Mouse (Mus musculus) cerebellum, adult 2 months (tissue): Measurements from ENCODE around the gene Ogfod2. TPM values are rescaled to one million over a fixed set of nuclear protein-coding genes. Genes with fewer than 3 reads are reported as not detected.

Source experiments
- DNase-seq, 2 experiments: peaks; one replicate each; pipeline ENCODE4 v3.0.0; 2021
- H3K27ac ChIP-seq: fragments of 200-500 bp; 2 replicates; pipeline ENCODE4 v1.5.1; 2012; ENCODE audit warnings: low read length, control low read depth, inconsistent platforms; ENCODE audit not compliant: insufficient read depth
- H3K27me3 ChIP-seq: fragments of 200-500 bp; 2 replicates; pipeline ENCODE4 v1.6.1; 2012; ENCODE audit warnings: inconsistent platforms, mild to moderate bottlenecking, low read length, moderate library complexity; ENCODE audit not compliant: control insufficient read depth, insufficient read depth
- H3K4me1 ChIP-seq: fragments of 200-500 bp; 2 replicates; pipeline ENCODE4 v1.6.1; 2011; ENCODE audit warnings: low read length; ENCODE audit not compliant: control insufficient read depth, insufficient read depth
- H3K4me3 ChIP-seq: fragments of 200-500 bp; replicated peaks from 2 replicates; pipeline ENCODE3; 2011; ENCODE audit warnings: mild to moderate bottlenecking, low read depth, low read length, control low read depth; ENCODE audit not compliant: insufficient read depth
- CTCF ChIP-seq: fragments of 200-500 bp; IDR thresholded peaks from 2 replicates; pipeline ENCODE4 v1.5.1; 2011; ENCODE audit warnings: low read depth, mild to moderate bottlenecking, control low read depth, low read length, moderate library complexity, borderline replicate concordance; ENCODE audit not compliant: insufficient read depth
- POLR2A ChIP-seq: fragments of 200-500 bp; IDR thresholded peaks from 2 replicates; pipeline ENCODE4 v1.6.1; 2011; ENCODE audit warnings: low read length, control low read depth, borderline replicate concordance; ENCODE audit not compliant: insufficient read depth
- WGBS: fragments of 180-500 bp; shearing (Covaris S2); methylation state at CpG from one replicate; pipeline ENCODE4 v1.1.7; 2018; 5-methylcytosine and 5-hydroxymethylcytosine counted together
- polyA plus RNA-seq: library from polyadenylated mRNA; depleted of rRNA; stranded (reverse); fragments of >200 nt; gene quantifications from 2 replicates; pipeline ENCODE4 v1.2.3, GENCODE M21; 2012; rRNA removed

Gene Ogfod2
- polyA plus RNA-seq = 47.2 and 52.7 TPM in 2 replicates

DNA sequence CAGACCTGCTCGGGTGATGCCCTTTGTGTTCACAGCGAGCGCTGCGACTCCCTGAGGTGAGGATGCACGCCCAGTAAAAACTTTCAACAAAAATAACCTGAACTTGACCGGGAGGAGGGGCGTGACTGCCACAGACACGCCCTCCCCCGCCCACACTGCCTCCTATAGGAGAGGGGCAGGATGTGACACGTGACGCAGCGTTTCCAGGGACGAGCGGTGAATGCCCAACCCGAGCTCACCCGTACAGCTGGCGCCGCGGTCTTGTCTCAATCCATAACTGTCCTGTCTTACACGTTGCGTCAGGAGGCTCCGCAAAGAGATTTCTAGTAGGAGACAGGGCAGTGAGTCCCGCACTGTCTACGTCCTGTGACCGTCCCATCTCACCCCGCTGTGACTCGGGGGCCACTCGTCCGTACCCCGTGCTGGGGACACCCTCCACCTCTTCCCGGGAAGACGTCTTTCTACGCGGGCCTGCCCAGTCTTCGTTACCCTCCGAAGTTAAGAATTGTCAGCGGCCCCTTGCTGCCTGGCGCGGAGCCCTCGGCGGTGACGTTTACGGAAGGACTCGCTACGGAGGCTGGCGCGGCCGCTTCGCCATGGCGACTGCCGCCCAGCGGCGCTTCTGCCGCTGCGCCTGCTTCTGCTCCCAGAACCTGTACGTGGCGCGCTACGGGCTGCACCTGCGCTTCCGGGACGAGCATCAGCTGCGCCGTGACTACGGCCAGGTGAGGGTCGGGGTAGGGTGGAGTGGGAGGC lies at the start of gene Ogfod2:
Gene Ogfod2 (plus strand): TSS at position 556 of the 756 bp plus-strand sequence.
- TF ChIP-seq CTCF (peak; percentile 25; the same call in 1 of the 2 replicates), POLR2A (peak; percentile 51; the same call in 1 of the 2 replicates)
- DNase-seq = peak; percentile 94 to 98
- under 1% methylated on average over 66 of the region's 66 CpGs for WGBS

DNA sequence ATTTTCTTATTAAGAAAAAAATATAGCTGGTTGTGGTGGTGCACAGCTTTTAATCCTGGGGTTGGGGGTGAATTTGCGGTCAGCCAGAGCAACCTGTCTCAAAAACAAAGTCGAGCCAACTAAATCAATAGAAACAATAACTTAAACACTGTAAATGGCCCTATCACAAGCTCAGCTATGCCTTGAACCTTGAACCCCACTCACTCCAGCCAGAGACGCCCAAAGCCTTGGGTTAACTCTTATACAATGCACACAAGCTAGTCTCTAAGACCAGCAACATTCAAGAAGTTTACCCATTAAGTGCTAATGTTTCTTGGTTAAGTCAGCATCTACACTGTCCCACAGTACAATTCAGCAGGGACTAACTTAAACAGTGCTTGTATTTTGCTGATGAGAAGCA lies 42.4 kb upstream of the Ogfod2 start:
- WGBS = 92% methylated on average over 3 of the region's 3 CpGs
- no peak overlapping the region for H3K4me3 ChIP-seq
- H3K27me3 ChIP-seq = no peaks in the 10 kb centered on the region
- TF ChIP-seq CTCF (no peak), POLR2A (no peak)
- no peak overlapping the region for H3K27ac ChIP-seq
- DNase-seq = no peak
- peaks cover 6% of the 10 kb centered on the region for H3K4me1 ChIP-seq

More for the DNA sequence above, at the start of gene Ogfod2:
- Histone ChIP-seq H3K4me1 (peaks cover 3% of the 10 kb centered on the region; the same call in 1 of the 2 replicates), H3K27ac (peak within 1 kb of the TSS; percentile 91), H3K4me3 (peak within 1 kb of the TSS; percentile 78), H3K27me3 (no peaks in the 10 kb centered on the region)

GRCm38 (mm10) chr5:124073682-124074081 lies 38.4 kb upstream of the Ogfod2 start:
- DNase-seq = no peak
- no peaks in the 10 kb centered on the region for H3K27me3 ChIP-seq
- no peak for TF ChIP-seq CTCF
- TF ChIP-seq POLR2A = no peak
- H3K27ac ChIP-seq = no peak overlapping the region
- H3K4me1 ChIP-seq = peaks cover 13% of the 10 kb centered on the region
- WGBS = 59% methylated on average over 9 of the region's 9 CpGs
- H3K4me3 ChIP-seq = no peak overlapping the region

DNA sequence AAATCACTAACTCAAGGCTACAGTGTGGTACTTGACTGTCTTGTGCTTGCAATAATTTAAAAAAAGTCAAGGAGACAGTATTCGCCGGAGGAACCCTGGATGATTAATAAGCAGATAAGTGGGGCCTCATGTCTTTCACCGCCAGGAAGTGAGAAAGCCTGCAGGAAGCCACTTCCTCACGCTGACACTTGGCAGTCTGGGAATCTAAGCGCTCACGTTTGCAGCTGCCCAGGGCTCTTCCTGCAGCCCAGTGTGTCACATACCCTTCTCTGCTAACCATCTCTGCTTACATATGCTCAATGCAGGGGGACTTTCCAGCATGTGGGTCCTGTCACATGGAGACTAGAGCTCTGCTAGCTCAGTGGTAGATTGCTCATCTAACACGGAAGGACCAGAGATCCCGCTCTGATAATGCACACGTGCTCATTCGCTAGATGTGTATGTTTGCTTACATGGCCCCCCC lies 37.2 kb upstream of the Ogfod2 start:
- WGBS = 55% methylated on average over 10 of the region's 10 CpGs
- Histone ChIP-seq H3K4me1 (peaks cover 21% of the 10 kb centered on the region), H3K27ac (no peak overlapping the region), H3K27me3 (no peaks in the 10 kb centered on the region), H3K4me3 (no peak overlapping the region)
- no peak for DNase-seq
- TF ChIP-seq CTCF = no peak
- TF ChIP-seq POLR2A = no peak

DNA sequence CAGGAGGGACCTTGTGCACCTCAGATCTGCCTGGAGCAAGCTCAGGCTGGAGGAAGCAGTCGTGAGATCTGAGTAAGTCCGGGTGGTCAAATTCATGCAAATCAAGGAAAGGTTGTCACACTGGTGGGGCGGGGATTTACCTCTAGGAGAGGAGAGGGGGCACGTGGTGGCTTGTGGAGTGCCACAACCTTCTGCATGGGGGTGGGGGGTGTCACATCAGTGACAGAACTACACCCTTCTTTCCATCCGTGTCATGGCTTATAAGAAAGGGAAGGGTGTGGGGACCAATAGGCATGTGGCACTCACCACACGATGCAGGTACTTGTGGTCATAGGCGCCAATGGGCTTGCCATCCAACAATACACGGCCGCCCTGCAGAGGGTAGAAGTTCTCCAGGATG lies 36.4 kb upstream of the Ogfod2 start:
- H3K27me3 ChIP-seq = no peaks in the 10 kb centered on the region
- no peak overlapping the region for H3K27ac ChIP-seq
- no peak for TF ChIP-seq POLR2A
- no peak for TF ChIP-seq CTCF
- H3K4me1 ChIP-seq = peaks cover 21% of the 10 kb centered on the region
- WGBS = 79% methylated on average over 9 of the region's 9 CpGs
- no peak overlapping the region for H3K4me3 ChIP-seq
- DNase-seq = no peak

DNA sequence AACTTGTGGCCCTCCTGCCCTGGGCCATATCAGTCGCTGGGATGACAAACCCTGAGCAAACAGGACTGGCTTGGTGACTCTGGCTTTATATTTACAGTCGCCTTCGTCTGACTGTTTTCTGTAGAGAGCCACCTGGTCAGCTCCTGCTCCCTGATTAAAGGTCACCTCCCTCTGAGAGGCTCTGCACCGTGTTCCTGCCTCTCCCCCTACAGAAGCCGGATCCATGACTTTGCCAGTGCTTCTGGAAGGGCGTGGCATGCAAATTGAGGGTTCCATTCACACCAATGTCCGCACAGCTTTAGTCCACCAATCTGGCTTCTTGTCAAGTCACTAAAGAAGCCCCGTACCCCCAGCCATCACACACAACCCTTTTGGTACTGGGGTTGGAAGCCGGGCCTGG lies 35.5 kb upstream of the Ogfod2 start:
- DNase-seq = no peak
- H3K27ac ChIP-seq = no peak overlapping the region
- no peaks in the 10 kb centered on the region for H3K27me3 ChIP-seq
- H3K4me3 ChIP-seq = no peak overlapping the region
- WGBS = 43% methylated on average over 9 of the region's 9 CpGs
- H3K4me1 ChIP-seq = peaks cover 21% of the 10 kb centered on the region
- TF ChIP-seq CTCF (no peak), POLR2A (no peak)

GRCm38 (mm10) chr5:124077241-124077640 lies 34.9 kb upstream of the Ogfod2 start:
- Histone ChIP-seq H3K4me3 (no peak overlapping the region), H3K27ac (no peak overlapping the region), H3K4me1 (peaks cover 16% of the 10 kb centered on the region), H3K27me3 (no peaks in the 10 kb centered on the region)
- WGBS = 75% methylated on average over 13 of the region's 13 CpGs
- DNase-seq = no peak
- TF ChIP-seq POLR2A (no peak), CTCF (no peak)

- TF ChIP-seq POLR2A = no peak
- TF ChIP-seq CTCF = no peak
- 63% methylated on average over 6 of the region's 6 CpGs for WGBS
These were observed 34.1 kb upstream of the Ogfod2 start for GRCm38 (mm10) chr5:124077856-124078460.

More at GRCm38 (mm10) chr5:124077856-124078460, 34.1 kb upstream of the Ogfod2 start:
- Histone ChIP-seq H3K27me3 (no peaks in the 10 kb centered on the region), H3K27ac (no peak overlapping the region), H3K4me1 (peaks cover 16% of the 10 kb centered on the region), H3K4me3 (no peak overlapping the region)
- DNase-seq = no peak
